Mouse (Mus musculus) granulocyte monocyte progenitor cell, adult 5-6 weeks (primary cell): ENCODE measurements around the gene Shisa3. TPM values are rescaled to one million over a fixed set of nuclear protein-coding genes. Genes with fewer than 3 reads are reported as not detected.
A peak's percentile ranks its signal among the peaks of the same experiment; 100 is the strongest.

Experiments
- ATAC-seq: replicated peaks from 2 replicates; pipeline ENCODE4 v1.8.0; 2016; ENCODE audit warnings: mild to moderate bottlenecking, moderate TSS enrichment, inconsistent platforms; ENCODE audit not compliant: poor library complexity, severe bottlenecking
- total RNA-seq, 2 experiments: library from RNA; stranded (forward) in 1 of 2; stranded (reverse) in 1 of 2; fragments of 200-712, 200-1000 nt in 1 of 2; fragments of >200 nt in 1 of 2; fragmentation: Nextera tagmentation in 1 of 2; gene quantifications; 2 replicates each; pipeline ENCODE4 v1.2.3; 2014 to 2017

The Shisa3 gene
- total RNA-seq, 2 experiments from 2014 or later: not detected

DNA sequence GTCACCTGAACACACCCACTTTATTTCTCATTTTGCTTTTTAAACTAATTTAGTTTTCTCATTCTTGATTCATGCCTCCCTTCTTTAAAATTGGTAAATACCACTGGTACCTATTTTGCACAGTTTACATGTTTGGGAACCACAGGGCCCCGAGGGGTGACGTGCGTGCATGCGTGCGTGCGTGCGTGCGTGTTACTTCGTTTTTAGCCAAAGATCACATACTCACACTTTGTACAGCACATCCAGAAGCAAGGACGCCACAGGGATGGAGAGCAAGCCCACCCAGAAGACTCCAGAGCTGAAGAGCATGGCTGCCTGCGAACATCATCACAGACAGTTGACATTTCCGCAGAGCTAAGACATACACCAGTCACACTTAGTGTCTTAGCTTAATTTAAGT, 23.6 kb downstream of the Shisa3 start:
- ATAC-seq: no peak

- ATAC-seq: no peak
These were observed 25.6 kb downstream of the Shisa3 start for GRCm38 (mm10) chr5:67633138-67633782.

GRCm38 (mm10) chr5:67633831-67634268, 26.2 kb downstream of the Shisa3 start:
- ATAC-seq: peak; percentile 88

- no peak for ATAC-seq
These were observed 26.7 kb downstream of the Shisa3 start for GRCm38 (mm10) chr5:67634339-67634738.

DNA sequence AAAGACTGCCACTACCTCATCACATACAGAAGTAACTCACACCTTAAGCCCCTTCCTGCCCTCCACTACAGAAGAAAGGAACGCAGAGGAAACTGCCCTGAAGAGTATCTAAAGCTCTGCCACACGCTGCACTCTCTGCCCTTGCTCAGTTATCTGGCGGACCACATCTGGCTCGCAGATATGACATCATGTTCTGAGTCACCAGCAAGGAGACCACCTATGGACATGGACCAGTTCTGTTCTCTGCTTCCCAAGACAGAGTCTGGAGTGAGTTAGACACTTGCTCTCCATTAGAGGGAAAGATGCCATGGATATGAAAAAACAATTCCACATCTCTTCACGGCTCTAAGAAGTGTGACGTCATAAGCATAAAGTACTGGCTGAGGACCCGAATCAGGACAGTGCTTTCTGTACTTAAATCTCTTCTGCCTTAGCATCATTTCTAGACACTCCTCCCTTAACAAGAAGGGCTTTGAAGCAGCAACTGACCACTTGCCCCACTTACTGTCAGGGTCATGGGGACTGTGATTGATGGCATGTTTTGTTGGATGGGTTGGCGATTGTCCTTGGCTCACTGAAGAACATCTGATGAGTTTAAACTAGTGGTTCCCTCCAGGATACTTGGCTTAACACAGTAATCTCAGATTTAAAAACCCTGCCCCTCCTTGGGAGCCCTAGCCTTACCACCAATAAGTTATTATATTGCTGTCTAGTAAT, 33.1 kb downstream of the Shisa3 start:
- no peak for ATAC-seq

DNA sequence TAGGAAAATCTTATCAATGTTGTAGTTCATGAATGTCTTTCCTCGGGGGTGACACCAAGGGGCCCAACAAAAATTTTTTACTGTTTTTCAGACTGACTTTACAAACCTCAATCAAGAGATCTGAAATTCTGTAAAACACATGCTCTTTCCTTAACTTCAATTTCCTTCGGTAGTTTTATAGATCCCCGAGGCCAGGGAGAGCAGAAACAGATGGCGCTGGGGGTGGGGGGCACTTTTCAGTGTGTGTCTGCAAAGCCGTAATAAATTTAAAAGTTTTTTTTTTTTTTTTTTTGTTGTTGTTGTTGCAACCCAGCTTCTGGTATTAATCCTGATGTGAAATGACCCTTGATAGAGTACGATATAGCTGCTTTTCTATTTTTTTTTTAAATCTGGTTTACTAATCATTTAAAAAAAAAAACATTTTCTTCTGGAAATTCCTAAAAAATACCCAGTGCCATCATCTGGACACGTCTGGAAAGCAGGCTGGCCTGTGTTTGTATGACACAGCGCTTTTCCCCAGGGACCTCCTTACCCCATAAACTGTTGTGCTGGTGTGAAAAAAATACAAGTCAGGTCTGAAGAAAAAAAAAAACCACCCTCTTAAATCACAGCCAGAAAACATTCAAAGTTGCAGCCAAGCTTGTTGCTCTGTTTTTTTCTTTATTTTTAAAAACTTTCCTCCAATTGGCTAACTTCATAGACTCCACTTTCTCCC, 33.9 kb downstream of the Shisa3 start:
- no peak for ATAC-seq

GRCm38 (mm10) chr5:67643537-67644255, 36.0 kb downstream of the Shisa3 start:
- ATAC-seq: no peak

DNA sequence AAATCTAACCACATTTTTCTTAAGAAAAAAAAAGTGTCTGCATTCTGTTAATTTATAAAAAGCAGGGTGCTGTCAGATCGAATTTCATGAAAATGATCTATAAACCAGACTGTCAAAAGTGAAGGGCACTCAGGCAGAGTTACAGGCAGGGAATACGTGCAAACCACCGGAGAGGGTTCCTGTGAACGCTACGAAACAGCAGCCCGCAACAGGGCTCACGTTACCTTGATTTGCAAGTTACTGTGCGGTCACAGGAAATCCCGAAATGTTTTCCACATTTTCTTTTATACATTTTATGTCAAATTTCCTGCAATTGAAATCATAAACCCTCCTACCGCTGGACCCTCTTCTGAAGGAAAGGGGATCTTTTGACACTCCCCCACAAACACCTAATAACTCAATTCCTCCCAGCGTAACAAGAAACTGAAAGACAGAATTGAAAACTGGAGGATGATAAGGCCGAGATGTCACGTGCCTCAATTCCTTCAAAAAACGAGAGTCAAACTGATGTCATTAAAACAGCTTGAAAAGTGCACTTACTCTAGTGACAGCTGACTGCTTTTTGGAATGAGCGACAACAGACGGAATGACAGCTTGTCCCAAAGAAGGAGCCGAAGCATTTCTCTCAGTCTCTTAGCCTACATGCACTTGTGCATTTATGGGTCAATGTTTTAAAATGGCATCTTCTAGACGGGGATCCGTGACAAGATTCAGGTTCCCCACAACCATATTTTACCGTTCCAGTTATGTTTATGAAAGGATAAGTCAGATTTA, 39.3 kb downstream of the Shisa3 start:
- ATAC-seq: no peak

- peak; percentile 62 for ATAC-seq
These were observed 39.9 kb downstream of the Shisa3 start for GRCm38 (mm10) chr5:67647568-67647967.

DNA sequence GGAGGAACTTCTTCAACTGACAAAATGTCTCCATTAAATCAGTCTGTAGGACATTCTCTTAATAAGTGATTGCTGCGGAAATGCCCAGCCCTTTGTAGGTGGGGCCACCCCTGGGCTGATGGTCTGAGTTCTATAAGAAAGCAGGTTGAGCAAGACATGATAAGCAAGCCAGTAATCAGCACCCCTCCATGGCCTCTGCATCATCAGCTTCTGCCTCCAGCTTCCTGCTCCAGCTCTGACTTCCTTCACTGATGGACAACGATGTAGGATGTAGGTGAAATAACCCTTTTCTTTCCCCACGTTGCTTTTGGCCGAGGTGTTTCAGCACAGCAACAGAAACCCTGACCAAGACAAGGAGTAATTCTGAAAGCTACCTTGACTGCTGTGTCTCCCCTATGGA, 41.5 kb downstream of the Shisa3 start:
- no peak for ATAC-seq

GRCm38 (mm10) chr5:67650021-67650420, 42.3 kb downstream of the Shisa3 start:
- ATAC-seq: no peak

GRCm38 (mm10) chr5:67652468-67652867, 44.8 kb downstream of the Shisa3 start:
- no peak for ATAC-seq

DNA sequence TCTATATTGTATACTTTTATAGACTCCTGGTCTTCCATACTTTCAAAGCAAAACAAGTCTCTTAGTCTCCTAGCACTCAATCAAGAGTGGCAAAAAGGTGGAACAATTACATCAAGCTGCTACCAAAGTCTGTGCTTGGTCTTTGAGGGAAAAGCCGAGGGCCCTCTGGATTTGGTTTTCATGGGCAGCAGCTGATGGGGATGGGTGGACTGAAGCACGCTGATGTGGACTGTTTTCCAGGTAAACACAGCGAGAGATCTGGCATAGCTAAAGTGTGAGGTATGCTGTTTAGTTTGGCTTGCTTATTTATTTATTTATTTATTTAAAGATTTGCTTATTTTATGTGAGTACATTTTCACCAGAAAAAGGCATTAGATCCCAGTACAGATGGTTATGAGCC, 45.9 kb downstream of the Shisa3 start:
- ATAC-seq: no peak

GRCm38 (mm10) chr5:67654572-67654971, 46.9 kb downstream of the Shisa3 start:
- ATAC-seq: no peak

DNA sequence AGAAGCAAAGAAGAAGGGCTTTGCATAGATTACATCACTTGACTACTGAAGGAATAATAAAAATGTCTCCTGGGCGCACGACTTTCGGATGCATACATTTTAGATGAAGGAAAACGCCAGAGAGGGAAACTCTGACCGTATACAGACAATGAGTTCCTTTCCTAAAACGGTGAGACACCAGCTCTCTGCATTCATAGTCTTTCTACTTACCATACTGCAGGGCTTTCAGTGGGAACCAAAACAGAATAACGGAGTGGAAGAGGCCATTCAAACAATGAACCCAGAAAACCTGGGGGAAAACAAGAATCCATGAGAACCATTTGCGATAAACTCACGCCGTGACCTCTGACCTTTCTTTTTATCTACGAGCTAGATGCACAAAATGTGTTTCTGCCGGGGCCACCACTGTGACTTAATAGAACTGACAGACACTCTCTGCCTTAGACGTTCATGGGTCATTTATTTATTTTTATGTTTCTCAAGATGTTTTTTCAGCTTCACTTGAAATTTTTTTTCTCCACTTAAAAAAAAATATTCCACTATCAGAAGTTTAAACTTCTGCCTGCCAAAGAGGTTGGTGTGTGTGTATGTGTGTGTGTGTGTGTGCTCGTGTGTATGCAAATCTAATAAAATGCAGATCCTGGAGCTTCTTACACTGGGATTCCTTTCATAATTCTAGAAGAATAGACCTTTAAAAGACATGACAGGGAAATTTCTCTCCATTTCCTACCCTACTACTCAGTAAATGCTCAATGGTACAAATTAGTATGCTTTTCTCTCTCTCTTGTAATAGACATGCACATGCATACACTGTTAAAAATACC, 48.2 kb downstream of the Shisa3 start:
- ATAC-seq: no peak

DNA sequence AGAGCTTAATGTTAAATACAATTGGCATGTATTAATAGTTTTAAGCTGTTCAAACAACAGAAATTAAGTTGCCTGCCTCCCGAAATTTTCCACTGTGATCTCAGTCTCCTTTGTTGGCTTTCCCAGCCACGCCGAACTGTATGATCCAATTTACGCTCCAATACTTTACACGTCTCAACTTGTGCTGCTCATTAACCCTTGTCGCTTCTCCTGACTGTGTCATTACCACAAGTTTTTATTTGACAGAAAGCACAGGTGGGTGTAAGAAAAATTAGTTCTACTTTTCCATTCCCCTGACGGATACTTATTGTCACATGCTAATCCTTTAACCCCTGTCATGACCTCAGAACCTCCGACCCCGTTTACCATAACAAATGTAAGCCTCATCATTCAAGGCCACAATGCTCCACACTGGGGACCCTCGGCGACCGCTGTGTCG, 49.2 kb downstream of the Shisa3 start:
- ATAC-seq: no peak

DNA sequence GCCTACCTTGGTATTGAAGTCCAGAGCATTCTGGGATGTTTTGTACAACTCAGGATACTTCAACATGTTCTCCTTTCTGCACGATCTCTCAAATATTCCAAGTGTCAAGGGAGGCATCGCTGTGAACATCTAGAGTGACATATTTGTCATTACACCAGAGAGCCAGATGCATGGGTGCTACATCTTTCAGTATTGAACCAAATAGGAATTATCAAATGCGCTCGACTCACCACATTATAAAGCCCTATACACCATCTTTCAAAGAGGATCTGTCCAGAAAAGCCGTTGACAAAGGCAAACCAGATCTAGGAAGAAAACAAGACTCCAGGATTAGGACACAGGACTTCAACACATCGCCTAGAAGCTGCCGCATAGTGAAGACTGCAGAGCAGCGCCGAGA, 52.2 kb downstream of the Shisa3 start:
- no peak for ATAC-seq

DNA sequence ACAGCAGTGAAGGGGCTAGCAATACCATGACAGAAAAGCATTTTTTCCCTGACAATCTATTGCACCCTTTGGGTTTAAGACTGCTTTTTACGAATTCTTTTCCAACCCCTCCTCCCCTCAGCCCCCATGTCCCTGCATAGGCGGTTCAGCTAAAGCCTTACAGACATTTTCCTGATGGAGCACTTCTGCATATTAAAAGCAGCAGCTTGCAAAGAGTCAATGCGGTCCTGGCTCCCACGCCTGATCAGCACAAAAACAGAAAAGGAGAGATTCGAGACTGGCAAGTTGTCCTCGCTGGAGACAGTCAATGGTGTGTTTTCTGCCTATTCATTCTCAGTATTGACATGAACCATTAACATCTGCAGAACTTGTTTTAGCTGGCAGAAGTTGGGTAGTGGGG, 55.0 kb downstream of the Shisa3 start:
- ATAC-seq: no peak

GRCm38 (mm10) chr5:67669436-67669896, 61.8 kb downstream of the Shisa3 start:
- ATAC-seq: no peak
